Mouse (Mus musculus): Measurements from ENCODE around the gene Ly6g.
"Not testable (repeated sequence)": the region's sequence is repeated elsewhere in the genome, so short reads cannot be mapped to it uniquely, and the experiment has no call there.

The Ly6g gene

DNA sequence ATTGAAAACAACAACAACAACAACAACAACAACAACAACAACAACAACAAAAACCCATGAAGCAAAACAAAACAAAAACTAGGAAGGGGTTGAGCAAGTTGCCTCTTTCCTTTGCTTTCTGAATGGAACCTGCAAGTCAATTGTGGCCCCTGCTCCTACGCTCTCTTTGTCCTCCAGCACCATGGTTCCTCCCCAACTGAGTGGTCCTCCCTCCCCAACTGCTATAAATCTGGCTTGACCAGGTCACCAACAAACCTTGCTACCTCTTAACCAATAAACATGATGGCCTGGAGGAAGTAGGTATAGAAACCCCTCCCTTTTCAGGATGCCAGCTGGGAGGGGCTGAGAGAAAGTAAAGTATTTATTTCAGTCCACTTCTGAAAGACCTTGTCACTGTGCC lies at the start of gene Ly6g:
Gene Ly6g (plus strand): TSS at position 301 of the 400 bp plus-strand sequence.
- no peak for DNase-seq

GRCm38 (mm10) chr15:75110424-75110823 lies 44.6 kb upstream of the Ly6g start:
- DNase-seq: not testable (repeated sequence)

DNA sequence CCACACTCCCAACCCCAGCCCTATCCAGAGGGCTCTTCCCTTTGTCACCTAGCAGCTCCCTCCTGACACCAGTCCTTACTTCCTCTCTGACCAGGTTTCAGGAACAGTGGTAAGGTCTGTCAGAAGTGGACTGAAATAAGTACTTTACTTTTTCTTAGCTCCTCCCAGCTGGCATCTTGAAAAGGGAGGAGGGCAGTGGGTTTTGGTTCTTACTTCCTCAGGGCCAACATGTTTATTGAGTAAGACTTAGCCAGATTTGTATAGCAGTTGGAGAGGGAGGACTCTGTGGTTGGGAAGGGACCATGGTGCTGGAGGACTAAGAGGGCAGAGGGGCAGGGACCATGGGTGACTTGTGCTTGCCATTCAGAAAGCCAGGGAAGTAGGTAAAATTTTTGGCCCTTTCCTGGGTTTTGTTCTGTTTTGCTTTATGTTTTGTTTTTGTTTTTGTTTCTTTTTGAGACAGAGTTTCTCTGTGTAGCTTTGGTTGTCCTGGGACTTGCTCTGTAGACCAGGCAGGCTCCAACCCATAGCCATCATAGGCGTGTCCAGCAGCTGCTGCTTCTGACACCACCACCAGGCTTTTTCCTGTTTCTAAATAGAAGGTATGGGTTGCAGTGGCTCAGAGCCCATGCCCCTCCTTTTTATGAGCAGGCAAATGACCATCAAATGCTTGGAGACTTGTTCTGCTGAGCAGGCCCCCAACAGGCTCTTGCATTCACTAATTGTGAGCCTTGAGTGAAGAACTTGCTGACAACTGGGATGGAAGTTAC lies 43.0 kb upstream of the Ly6g start, which contains the start of gene Ly6c2:
Gene Ly6c2 (minus strand): TSS at position 110 of the 770 bp plus-strand sequence.
- DNase-seq: not testable (repeated sequence)

DNA sequence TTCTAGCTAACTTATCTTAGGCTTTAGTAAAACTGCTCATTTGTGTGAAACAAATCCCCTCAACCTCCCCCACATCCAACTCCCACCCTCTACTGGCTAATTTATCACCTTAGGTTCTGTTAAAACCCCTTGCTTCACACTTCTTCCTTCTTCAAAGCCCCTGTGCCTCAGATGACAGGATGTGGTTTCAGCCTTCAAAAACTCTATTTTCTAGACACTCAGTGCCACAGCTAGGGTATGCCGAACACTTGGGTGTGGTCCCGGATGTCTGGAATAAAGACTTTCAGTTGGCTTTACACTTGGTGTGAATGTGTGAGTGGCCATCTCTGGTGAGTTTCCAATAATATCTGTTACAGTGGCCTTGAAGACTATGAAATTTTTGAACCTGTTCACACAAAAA lies 38.5 kb upstream of the Ly6g start:
- no peak for DNase-seq

GRCm38 (mm10) chr15:75117481-75117880 lies 37.6 kb upstream of the Ly6g start:
- not testable (repeated sequence) for DNase-seq

DNA sequence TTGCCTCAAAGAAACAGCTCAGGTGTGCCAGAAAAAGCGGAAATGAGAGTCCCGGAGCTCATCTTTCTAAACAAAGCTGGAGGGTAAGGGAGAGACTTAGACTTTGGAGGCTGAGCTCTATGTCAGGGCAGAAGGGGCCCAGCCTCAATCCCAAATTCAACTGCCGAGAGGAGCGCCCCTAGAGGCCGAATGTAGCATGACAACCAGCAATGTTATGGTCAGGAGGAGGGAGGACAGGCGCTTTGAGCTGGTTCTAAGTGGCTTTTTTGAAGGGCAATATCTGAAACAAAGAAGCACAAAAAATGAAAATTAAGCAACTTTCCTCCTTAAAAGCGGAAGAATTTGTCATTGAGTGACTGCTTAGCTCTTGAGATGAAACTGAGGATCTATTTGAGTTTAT lies 36.3 kb upstream of the Ly6g start:
- DNase-seq: peak; percentile 62

GRCm38 (mm10) chr15:75120066-75120465 lies 35.0 kb upstream of the Ly6g start:
- peak; percentile 23 for DNase-seq

- DNase-seq: not testable (repeated sequence)
These were observed 22.7 kb upstream of the Ly6g start for GRCm38 (mm10) chr15:75132346-75132745.

DNA sequence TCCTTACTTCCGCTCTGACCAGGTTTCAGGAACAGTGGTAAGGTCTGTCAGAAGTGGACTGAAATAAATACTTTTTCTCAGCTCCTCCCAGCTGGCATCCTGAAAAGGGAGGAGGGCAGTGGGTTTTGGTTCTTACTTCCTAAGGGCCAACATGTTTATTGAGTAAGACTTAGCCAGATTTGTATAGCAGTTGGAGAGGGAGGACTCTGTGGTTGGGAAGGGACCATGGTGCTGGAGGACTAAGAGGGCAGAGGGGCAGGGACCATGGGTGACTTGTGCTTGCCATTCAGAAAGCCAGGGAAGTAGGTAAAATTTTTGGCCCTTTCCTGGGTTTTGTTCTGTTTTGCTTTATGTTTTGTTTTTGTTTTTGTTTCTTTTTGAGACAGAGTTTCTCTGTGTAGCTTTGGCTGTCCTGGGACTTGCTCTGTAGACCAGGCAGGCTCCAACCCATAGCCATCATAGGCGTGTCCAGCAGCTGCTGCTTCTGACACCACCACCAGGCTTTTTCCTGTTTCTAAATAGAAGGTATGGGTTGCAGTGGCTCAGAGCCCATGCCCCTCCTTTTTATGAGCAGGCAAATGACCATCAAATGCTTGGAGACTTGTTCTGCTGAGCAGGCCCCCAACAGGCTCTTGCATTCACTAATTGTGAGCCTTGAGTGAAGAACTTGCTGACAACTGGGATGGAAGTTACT lies 19.8 kb upstream of the Ly6g start:
- not testable (repeated sequence) for DNase-seq

DNA sequence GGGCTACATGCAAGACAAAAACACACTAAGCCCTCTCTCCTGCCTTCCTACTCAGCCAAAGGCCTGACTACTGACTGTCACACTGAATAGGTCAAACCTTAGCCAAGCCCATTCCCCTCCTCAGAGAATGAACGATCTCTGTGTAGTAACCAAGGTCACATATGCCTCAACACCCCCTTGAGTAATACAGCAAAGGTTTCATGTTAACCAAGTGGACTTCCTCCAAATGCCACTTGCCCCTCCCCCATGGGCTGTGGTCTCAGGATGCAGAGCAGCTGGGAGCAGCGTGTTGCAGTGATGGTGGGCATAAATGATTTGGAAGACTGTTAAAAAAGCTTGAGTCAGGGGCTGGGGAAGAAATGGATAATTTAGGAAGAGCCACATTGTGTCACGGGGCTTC lies 17.3 kb upstream of the Ly6g start:
- DNase-seq: not testable (repeated sequence)

DNA sequence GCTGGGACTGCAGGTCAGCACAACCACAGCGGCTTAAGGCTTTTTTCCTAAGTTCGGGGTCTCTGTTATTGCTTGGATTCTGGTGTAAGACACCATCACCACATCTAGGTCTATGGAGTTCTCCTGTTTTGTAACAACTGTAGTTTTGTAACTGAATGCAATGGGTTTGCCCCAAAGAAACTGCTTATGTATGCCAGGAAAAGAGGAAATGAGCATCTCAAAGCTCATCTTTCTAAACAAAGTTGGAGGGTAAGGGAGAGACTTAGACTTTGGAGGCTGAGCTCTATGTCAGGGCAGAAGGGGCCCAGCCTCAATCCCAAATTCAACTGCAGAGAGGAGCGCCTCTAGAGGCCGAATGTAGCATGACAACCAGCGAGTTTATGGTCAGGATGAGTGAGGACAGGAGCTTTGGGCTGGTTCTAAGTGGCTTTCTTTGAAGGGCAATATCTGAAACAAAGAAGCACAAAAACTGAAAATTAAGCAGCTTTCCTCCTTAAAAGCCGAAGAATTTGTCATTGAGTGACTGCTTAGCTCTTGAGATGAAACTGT lies 13.2 kb upstream of the Ly6g start:
- peak; percentile 34 for DNase-seq

DNA sequence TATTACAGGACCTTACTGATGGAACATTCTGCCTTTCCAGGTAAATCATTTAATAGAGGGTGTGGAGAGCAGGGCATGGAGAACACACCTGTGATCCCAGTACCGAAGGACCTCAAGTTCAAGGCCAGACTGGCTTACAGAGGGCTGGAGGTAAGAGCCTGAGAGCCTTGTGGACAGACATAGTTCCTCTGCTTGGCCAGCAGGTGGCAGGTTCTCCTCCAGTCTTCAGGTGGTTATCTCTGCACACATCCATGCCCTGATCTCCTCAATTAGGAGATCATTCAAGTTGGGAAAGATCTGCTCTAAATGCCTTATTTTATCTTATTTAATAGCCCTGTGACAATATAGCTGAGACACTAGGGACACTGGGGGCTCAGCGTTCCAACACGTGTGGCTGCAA lies 11.3 kb upstream of the Ly6g start:
- peak; percentile 3 for DNase-seq

DNA sequence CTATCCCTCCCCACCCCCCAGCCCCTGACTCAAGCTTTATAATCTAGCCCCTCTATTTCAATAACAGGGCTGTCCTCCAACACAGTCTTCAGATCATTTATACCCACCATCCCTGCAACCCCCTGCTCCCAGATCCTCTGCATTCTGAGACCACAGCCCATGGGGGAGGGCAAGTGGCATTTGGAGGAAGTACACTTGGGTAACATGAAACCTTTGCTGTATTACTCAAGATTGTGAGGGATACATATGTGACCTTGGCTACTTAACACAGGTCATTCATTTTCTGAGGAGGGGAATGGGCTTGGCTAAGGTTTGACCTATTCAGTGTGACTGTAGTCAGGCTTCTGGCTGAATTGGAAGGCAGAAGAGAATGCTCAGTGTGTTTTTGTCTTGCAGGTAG lies 2.0 kb upstream of the Ly6g start:
- no peak for DNase-seq

DNA sequence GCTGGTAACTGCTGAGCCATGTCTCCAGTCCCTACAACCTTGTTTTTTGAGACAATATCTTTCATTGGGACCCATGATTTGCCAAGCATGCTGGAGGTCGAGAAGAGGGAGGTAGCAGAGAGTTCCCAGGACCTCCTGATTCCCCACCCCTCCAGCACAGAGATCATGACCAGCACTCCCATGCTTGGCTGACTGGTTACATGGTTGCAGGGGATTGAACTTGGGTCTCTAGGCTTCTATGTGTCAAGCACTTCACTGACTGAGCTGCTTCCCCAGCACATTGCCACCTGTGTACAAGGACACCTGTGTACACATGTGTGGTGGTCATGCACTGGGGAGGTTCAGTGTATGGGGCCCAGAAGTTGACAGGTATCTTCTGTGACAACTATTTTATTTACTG lies 2.6 kb downstream of the Ly6g start:
- DNase-seq: no peak

DNA sequence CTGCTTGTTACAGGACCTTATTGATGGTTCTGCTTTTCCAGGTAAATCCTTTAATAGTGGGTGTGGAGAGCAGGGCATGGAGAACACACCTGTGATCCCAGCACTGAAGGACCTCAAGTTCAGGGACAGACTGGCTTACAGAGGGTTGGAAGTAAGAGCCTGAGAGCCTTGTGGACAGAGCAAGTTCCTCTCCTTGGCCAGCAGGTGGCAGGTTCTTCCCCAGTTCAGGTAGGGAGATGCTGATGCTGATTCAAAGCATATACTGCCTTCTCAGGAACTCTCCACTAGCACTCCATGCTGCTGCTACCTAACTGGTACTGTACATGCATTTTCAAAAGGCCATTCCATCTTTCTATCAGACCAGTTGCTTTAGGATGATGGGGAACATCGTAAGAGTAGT lies 20.5 kb downstream of the Ly6g start:
- DNase-seq: peak; percentile 41

DNA sequence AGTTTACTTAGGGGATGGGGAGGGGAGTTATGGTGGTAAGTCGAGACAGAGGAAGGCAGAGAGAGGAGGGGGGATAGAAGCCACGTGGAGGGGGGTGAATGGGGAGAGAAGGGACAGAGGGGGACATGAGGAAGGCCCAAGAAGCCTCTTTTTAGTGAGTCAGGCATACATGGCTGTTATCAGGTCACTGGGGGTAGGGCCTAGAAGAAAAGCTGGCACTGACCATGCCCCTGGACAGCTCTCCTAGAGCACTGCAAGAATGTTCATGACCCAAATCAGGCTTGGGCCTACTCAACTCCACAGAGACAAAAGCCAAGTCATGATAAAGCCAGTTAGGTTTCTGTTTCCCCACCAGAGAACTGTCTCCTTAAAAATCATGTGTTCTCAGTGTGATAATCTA lies 31.3 kb downstream of the Ly6g start:
- no peak for DNase-seq

DNA sequence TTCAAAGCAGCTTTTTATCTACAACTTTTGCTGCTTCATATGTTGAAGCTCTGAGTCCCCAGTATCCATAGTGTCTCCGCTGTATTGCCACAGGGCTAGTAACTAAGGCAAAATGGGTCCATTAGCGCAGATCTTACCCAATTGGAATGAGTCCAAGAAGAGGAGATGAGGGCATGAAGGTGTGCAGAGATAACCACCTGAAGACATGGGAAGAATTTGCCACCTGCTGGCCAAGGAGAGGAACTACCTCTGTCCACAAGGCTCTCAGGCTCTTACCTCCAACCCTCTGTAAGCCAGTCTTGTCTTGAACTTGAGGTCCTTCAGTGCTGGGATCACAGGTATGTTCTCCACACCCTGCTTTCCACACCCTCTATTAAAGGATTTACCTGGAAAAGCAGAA lies 34.1 kb downstream of the Ly6g start:
- DNase-seq: peak; percentile 3

DNA sequence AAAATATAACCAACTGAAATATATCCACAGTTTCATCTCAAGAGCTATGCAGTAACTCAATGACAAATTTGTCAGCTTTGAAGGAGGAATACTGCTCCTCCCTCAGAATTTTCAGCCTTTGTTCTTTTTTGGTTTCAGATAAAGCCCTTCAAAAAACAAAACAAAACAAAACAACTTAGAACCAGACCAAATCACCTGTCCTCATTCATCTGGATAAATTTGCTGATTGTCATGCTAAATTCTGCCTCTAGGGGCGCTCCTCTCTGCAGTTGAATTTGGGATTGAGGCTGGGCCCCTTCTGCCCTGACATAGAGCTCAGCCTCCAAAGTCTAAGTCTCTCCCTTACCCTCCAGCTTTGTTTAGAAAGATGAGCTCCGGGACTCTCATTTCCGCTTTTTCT lies 35.5 kb downstream of the Ly6g start:
- peak; percentile 20 for DNase-seq
